Mouse (Mus musculus) embryonic fibroblast, embryonic 13.5 days (primary cell): Measurements from ENCODE around the gene Nxpe5.

Experiments
- CTCF ChIP-seq: IDR thresholded peaks from 2 replicates; pipeline ENCODE4 v1.5.1; 2011; ENCODE audit warnings: mild to moderate bottlenecking, control low read depth, low read length, moderate library complexity, borderline replicate concordance; ENCODE audit not compliant: insufficient read depth
- POLR2A ChIP-seq: IDR thresholded peaks from 2 replicates; pipeline ENCODE4 v1.6.1; 2011; ENCODE audit warnings: low read depth, mild to moderate bottlenecking, control low read depth, low read length, moderate library complexity

DNA sequence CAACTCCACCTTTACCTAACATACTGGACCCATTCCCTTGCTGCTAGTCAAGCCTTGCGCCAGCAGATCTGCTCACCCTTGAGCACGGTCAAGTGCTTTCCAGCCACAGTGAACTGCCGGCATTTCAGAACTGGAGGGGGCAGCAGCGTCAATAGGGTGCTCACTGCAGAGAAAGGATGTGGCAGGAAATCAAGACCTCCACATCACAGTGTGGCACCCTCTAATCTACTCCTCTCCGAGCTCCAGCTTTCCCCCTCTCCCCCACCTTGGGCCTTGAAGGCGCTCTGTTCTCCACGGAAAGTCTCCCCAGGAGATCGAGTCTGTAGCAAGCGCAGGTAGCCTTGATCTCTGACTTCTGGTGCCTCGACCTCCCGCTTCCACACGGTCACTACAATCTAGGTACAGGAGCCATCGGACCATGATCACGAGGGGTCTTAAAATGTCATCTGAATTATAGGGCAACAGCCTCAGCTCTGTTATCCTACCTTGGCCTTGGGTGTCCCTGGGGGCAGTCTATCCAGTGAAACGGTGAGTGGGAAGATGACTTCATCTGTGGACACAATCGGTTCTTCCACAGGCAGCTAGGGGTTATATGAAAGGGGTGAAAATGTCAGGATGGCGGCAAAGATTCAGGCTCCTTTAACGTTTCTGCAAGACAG lies 37.0 kb downstream of the Nxpe5 start:
- TF ChIP-seq CTCF, result no peak
- TF ChIP-seq POLR2A, result peak; percentile 13; the same call in 1 of the 2 replicates
